Mouse (Mus musculus) heart, postnatal 0 days (tissue): ENCODE results near the gene Kat6b. TPM values are rescaled to one million over a fixed set of nuclear protein-coding genes. Genes with fewer than 3 reads are reported as not detected.

Source experiments
- ATAC-seq: fragments of 200-750 bp; cut with Nextera tagmentation; 2 replicates; pipeline ENCODE4 v1.8.0; 2017; ENCODE audit warnings: low read depth, moderate number of reproducible peaks, moderate library complexity; ENCODE audit not compliant: insufficient read depth
- DNase-seq: peaks from one replicate; pipeline ENCODE4 v3.0.0-alpha.2; 2016; ENCODE audit warnings: low spot score
- H3K27ac ChIP-seq: fragments of 300-500 bp; sonication (generic); 2 replicates; pipeline ENCODE4 v1.5.1; 2014; ENCODE audit warnings: low read depth, mild to moderate bottlenecking
- H3K27me3 ChIP-seq: fragments of 300-500 bp; sonication (generic); 2 replicates; pipeline ENCODE4 v1.6.1; 2014; ENCODE audit warnings: low read length, mixed read lengths; ENCODE audit not compliant: control insufficient read depth, insufficient read depth
- H3K36me3 ChIP-seq: fragments of 300-500 bp; sonication (generic); replicated peaks from 2 replicates; pipeline ENCODE4 v1.6.1; 2014; ENCODE audit warnings: low read length, mixed read lengths; ENCODE audit not compliant: control insufficient read depth, insufficient read depth
- H3K4me1 ChIP-seq: fragments of 300-500 bp; sonication (generic); 2 replicates; pipeline ENCODE4 v1.6.1; 2014; ENCODE audit warnings: antibody characterized with exemption; ENCODE audit not compliant: control insufficient read depth, insufficient read depth
- H3K4me2 ChIP-seq: fragments of 300-500 bp; sonication (generic); 2 replicates; pipeline ENCODE4 v1.6.1; 2014; ENCODE audit warnings: low read depth, mild to moderate bottlenecking, low read length, moderate library complexity
- H3K4me3 ChIP-seq: fragments of 300-500 bp; sonication (generic); 2 replicates; pipeline ENCODE4 v1.5.1; 2014; ENCODE audit warnings: low read depth, low read length
- H3K9ac ChIP-seq: fragments of 300-500 bp; sonication (generic); replicated peaks from 2 replicates; pipeline ENCODE4 v1.6.1; 2014; ENCODE audit warnings: low read depth, low read length, mixed read lengths
- H3K9me3 ChIP-seq: fragments of 300-500 bp; sonication (generic); replicated peaks from 2 replicates; pipeline ENCODE4 v1.6.1; 2016; ENCODE audit warnings: low read length; ENCODE audit not compliant: control insufficient read depth
- CTCF ChIP-seq: IDR thresholded peaks from 2 replicates; pipeline ENCODE4 v1.5.1; 2016; ENCODE audit warnings: antibody characterized with exemption, control low read depth, low read depth
- EP300 ChIP-seq: IDR thresholded peaks from 2 replicates; pipeline ENCODE4 v1.6.1; 2016; ENCODE audit warnings: antibody characterized with exemption, low read depth
- WGBS: fragments of 180-500 bp; shearing (Covaris S2); extraction: QIAGEN DNeasy Blood & Tissue Kit; methylation state at CpG from one replicate; pipeline ENCODE4 v1.1.7; 2014; 5-methylcytosine and 5-hydroxymethylcytosine counted together
- polyA plus RNA-seq: library from polyadenylated mRNA; unstranded; fragments of >200 nt; fragmentation: Nextera tagmentation; extraction: Ambion mirVana; gene quantifications from 2 replicates; pipeline ENCODE4 v1.2.1, GENCODE M21; 2015
- total RNA-seq: library from RNA; depleted of rRNA; stranded (reverse); fragments of >200 nt; gene quantifications from 2 replicates; pipeline ENCODE4 v1.2.3, GENCODE M21; 2014; ENCODE audit warnings: low replicate concordance

Kat6b gene
- total and polyA plus RNA-seq, 2 experiments from 2014 or later: 5.4 to 52.9 TPM

DNA sequence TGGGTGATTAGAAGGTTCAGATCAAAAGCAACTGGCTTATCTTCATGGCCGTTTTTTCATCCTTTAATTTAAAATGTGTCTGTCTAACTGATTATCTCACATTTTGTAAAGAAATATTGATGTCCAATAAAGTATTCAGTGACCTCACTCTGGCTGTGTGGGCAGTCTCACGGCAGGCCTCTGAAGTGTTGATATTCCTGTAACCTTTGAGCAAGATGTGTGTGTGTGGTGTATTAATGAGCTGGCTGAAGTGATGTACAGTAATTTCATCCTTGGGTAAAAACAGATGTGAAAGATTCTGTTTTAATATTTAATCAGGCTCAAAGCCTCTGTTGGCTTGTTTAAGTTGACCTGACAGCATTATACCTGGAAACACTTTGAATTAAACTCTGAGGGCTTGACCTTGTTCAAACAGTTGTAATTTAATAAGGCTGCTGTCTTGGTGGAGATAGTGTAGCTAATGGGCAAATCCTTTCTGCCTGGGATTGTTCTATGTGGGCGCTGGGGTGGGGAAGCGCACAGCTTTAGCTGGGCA, 82.4 kb downstream of the Kat6b start:
- Histone ChIP-seq H3K27me3 (no peaks in the 10 kb centered on the region), H3K9me3 (no peaks in the 10 kb centered on the region), H3K4me1 (peaks cover 18% of the 10 kb centered on the region), H3K4me2 (no peak overlapping the region), H3K27ac (no peak overlapping the region), H3K36me3 (no peaks in the 10 kb centered on the region), H3K4me3 (no peak overlapping the region), H3K9ac (no peak overlapping the region)
- TF ChIP-seq CTCF (no peak), EP300 (no peak)
- no peak for ATAC-seq
- 72% methylated on average over 4 of the region's 4 CpGs for WGBS
- DNase-seq: no peak

DNA sequence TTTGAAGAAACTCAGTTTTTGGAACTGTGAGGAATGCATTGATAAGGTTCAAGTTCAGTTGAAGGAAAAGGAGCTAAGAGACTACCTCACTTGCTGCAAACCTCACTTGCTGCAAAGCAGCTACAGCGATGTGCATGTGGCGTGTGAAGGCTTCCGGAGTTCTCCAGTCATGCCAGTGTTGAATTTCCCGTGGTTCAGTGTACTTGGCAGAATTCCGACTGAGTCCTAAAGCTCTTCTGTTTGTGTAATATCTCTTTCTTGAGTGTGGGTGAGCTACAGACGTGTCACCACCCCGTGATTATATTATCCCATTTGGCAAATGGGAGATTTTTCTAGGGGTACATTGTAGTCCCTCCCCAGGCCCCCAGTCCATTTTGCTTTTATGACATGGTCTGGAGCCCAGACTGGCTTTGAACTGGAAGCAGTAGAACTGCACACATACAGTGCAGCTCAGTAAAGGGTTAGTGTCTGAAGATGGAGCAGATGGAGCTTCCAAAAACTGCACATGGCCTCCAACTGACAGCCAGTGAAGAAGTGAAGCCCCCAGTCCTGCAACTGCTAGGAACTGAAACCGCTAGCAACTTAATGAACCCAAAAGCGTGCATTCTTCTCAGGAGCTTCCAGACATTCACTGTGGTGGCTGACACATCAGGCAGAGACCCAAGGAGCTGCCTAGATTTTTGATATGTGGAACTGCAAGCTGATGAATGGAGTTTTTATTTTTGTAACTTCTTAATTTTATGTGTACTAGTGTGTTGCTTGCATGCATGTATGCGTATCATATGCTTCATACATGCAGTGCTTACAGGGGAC, 84.5 kb downstream of the Kat6b start:
- Histone ChIP-seq H3K4me3 (no peak overlapping the region), H3K36me3 (no peaks in the 10 kb centered on the region), H3K9ac (no peak overlapping the region), H3K4me2 (no peak overlapping the region), H3K4me1 (peaks cover 8% of the 10 kb centered on the region), H3K27ac (no peak overlapping the region), H3K27me3 (no peaks in the 10 kb centered on the region), H3K9me3 (no peaks in the 10 kb centered on the region)
- no peak for TF ChIP-seq EP300
- TF ChIP-seq CTCF: no peak
- ATAC-seq (no peak), DNase-seq (no peak)
- WGBS: 79% methylated on average over 10 of the region's 10 CpGs

DNA sequence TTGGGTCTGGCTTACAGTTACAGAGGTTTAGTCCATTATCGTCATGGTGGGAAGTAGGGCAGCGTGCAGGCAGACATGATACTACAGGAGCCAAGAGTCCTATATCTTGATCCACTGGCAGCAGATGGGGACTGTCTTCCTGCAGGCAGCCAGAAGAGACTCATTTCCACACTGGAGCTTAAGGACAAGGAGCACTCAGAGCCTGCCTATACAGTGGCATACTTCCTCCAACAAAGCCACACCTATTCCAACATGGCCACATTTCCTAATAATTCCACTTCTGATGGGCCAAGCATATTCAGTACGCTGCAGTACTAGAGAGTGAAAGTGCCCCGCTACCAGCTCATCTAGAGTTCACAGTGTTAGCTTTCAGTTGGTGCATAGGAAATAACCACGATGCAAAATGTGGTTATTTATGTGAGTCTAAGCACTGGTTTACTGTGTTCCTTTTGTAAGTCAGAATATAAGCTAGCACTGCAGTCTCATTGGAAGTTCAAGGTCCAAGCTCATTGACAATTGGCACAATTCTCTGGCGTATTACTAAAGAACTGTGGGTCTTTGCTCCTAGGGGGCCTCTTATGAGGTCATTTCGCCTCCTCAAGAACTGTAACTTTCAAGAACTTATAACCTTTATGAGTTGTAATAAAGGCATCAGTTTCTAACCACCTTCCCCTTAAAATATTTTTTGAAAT, 86.2 kb downstream of the Kat6b start:
- Histone ChIP-seq H3K4me3 (no peak overlapping the region), H3K9ac (no peak overlapping the region), H3K27ac (no peak overlapping the region), H3K36me3 (no peaks in the 10 kb centered on the region), H3K9me3 (no peaks in the 10 kb centered on the region), H3K27me3 (no peaks in the 10 kb centered on the region), H3K4me1 (peaks cover 6% of the 10 kb centered on the region; the same call in 1 of the 2 replicates), H3K4me2 (no peak overlapping the region)
- no peak for TF ChIP-seq EP300
- TF ChIP-seq CTCF: no peak
- DNase-seq (no peak), ATAC-seq (no peak)
- 86% methylated on average over 7 of the region's 7 CpGs for WGBS

DNA sequence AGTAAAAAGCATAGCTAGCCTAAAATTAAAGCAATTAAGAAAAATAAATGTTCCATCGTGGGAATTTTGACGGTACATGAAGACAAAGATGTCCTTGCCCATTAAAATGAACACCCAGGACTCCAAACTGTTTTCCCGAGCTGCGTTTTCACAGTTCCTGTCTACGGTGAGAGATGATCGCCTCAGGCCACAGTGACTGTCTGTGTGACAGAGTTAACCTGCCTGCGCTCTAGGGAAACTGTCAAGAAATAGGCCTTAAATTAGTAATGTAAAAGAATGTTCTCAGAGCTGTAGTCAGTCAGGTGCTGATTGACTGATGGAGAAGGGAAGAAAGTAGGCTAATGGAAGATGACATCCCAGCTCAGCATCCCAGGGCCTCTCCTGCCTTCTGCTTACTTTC, 87.6 kb downstream of the Kat6b start:
- Histone ChIP-seq H3K9ac (no peak overlapping the region), H3K4me2 (no peak overlapping the region), H3K4me1 (peaks cover 6% of the 10 kb centered on the region; the same call in 1 of the 2 replicates), H3K27ac (no peak overlapping the region), H3K36me3 (no peaks in the 10 kb centered on the region), H3K27me3 (no peaks in the 10 kb centered on the region), H3K4me3 (no peak overlapping the region), H3K9me3 (no peaks in the 10 kb centered on the region)
- 88% methylated on average over 7 of the region's 7 CpGs for WGBS
- TF ChIP-seq EP300 (no peak), CTCF (no peak)
- DNase-seq (no peak), ATAC-seq (no peak)

DNA sequence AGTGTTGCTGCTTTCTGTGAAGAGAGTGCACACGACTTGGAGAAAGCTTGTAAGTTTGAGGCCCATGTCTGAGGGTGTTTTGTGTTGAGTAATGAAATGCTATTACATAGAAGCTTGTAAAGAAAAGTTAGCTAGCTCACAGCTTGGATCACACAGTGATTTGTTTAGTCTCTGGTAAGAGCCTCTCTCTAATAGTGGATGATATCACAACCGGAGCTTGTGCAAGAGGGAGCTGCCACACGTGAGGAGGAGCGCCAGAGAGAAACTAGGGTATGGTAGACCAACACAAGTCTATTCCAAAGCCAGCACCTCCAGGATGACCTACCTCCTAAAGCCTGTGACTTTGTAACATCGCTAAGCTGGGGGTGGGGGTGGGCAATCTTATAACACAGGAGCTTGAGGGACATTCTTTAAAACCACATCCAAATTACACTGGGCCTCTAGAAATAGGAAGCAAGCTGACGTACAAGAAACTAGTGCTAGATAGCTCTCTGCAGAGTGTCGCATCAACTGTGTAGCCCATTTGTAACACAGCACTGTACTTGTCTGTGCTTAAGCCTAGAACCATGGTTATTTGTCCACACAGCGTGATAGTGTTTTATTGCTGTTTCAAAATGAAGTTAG, 93.6 kb downstream of the Kat6b start:
- Histone ChIP-seq H3K4me1 (peaks cover 21% of the 10 kb centered on the region; the same call in 1 of the 2 replicates), H3K27ac (0 out of 2 replicates have a peak overlapping the region, but pooled peaks have one; percentile 25), H3K27me3 (no peaks in the 10 kb centered on the region), H3K9me3 (no peaks in the 10 kb centered on the region), H3K4me3 (no peak overlapping the region), H3K9ac (no peak overlapping the region), H3K4me2 (no peak overlapping the region), H3K36me3 (no peaks in the 10 kb centered on the region)
- no peak for TF ChIP-seq CTCF
- no peak for TF ChIP-seq EP300
- ATAC-seq (no peak), DNase-seq (no peak)
- WGBS: 52% methylated on average over 8 of the region's 8 CpGs
